Mouse (Mus musculus): Measurements from ENCODE around the gene Mpig6b. TPM values are rescaled to one million over a fixed set of nuclear protein-coding genes. Genes with fewer than 3 reads are reported as not detected.

Mpig6b gene
- polyA plus RNA-seq, 1 experiment from 2014 or later: 1.1 TPM

Other genes starting within 250 kb of the Mpig6b start
- 29.0 and 34.4 TPM in 2 replicates for gene Stk19, start 229.2 kb downstream of the Mpig6b start, polyA plus RNA-seq (2016; fragmentation: Nextera tagmentation; extraction: Ambion mirVana)
- gene Dxo, start 229.2 kb downstream of the Mpig6b start, polyA plus RNA-seq (2016; fragmentation: Nextera tagmentation; extraction: Ambion mirVana): 83.2 and 83.7 TPM in 2 replicates
- gene Skiv2l, start 216.0 kb downstream of the Mpig6b start, polyA plus RNA-seq (2016; fragmentation: Nextera tagmentation; extraction: Ambion mirVana): 58.2 and 65.1 TPM in 2 replicates
- 137 and 139 TPM in 2 replicates for gene Nelfe, start 215.8 kb downstream of the Mpig6b start, polyA plus RNA-seq (2016; fragmentation: Nextera tagmentation; extraction: Ambion mirVana)
- gene Cfb, start 203.7 kb downstream of the Mpig6b start, polyA plus RNA-seq (2016; fragmentation: Nextera tagmentation; extraction: Ambion mirVana): 1.9 TPM in 2 replicates
- gene Zbtb12, start 186.7 kb downstream of the Mpig6b start, polyA plus RNA-seq (2016; fragmentation: Nextera tagmentation; extraction: Ambion mirVana): 5.2 and 5.6 TPM in 2 replicates
- gene Gm20547, start 184.1 kb downstream of the Mpig6b start, polyA plus RNA-seq (2016; fragmentation: Nextera tagmentation; extraction: Ambion mirVana): 0.14 TPM in 1 of 2 replicates, not detected in the other
- 0.58 and 1.0 TPM in 2 replicates for gene C2, start 167.9 kb downstream of the Mpig6b start, polyA plus RNA-seq (2016; fragmentation: Nextera tagmentation; extraction: Ambion mirVana)
- 98.2 and 100 TPM in 2 replicates for gene Ehmt2, start 167.7 kb downstream of the Mpig6b start, polyA plus RNA-seq (2016; fragmentation: Nextera tagmentation; extraction: Ambion mirVana)
- gene Slc44a4, start 151.7 kb downstream of the Mpig6b start, polyA plus RNA-seq (2016; fragmentation: Nextera tagmentation; extraction: Ambion mirVana): 0.41 TPM in 1 of 2 replicates, not detected in the other
- 16.2 and 20.7 TPM in 2 replicates for gene Neu1, start 134.9 kb downstream of the Mpig6b start, polyA plus RNA-seq (2016; fragmentation: Nextera tagmentation; extraction: Ambion mirVana)
- gene Hspa1b, start 106.9 kb downstream of the Mpig6b start, polyA plus RNA-seq (2016; fragmentation: Nextera tagmentation; extraction: Ambion mirVana): 0.09 and 0.20 TPM in 2 replicates
- gene Gm20481, start 96.3 kb downstream of the Mpig6b start, polyA plus RNA-seq (2016; fragmentation: Nextera tagmentation; extraction: Ambion mirVana): 0.42 TPM in 1 of 2 replicates, not detected in the other
- 0.90 and 1.7 TPM in 2 replicates for gene Hspa1a, start 94.0 kb downstream of the Mpig6b start, polyA plus RNA-seq (2016; fragmentation: Nextera tagmentation; extraction: Ambion mirVana)
- 0.76 and 0.78 TPM in 2 replicates for gene Hspa1l, start 93.5 kb downstream of the Mpig6b start, polyA plus RNA-seq (2016; fragmentation: Nextera tagmentation; extraction: Ambion mirVana)
- 278 and 314 TPM in 2 replicates for gene Lsm2, start 84.3 kb downstream of the Mpig6b start, polyA plus RNA-seq (2016; fragmentation: Nextera tagmentation; extraction: Ambion mirVana)
- gene Vars, start 65.2 kb downstream of the Mpig6b start, polyA plus RNA-seq (2016; fragmentation: Nextera tagmentation; extraction: Ambion mirVana): 176 and 199 TPM in 2 replicates
- gene Vwa7, start 49.6 kb downstream of the Mpig6b start, polyA plus RNA-seq (2016; fragmentation: Nextera tagmentation; extraction: Ambion mirVana): 0.10 and 0.24 TPM in 2 replicates
- gene Sapcd1, start 38.2 kb downstream of the Mpig6b start, polyA plus RNA-seq (2016; fragmentation: Nextera tagmentation; extraction: Ambion mirVana): 5.2 and 5.6 TPM in 2 replicates
- gene Msh5, start 19.4 kb downstream of the Mpig6b start, polyA plus RNA-seq (2016; fragmentation: Nextera tagmentation; extraction: Ambion mirVana): 3.9 and 6.4 TPM in 2 replicates
- 232 and 239 TPM in 2 replicates for gene Clic1, start 16.2 kb downstream of the Mpig6b start, polyA plus RNA-seq (2016; fragmentation: Nextera tagmentation; extraction: Ambion mirVana)
- 536 and 664 TPM in 2 replicates for gene Ddah2, start 7.1 kb downstream of the Mpig6b start, polyA plus RNA-seq (2016; fragmentation: Nextera tagmentation; extraction: Ambion mirVana)
- 0.20 and 0.27 TPM in 2 replicates for gene Ly6g6c, start 796 bp downstream of the Mpig6b start, polyA plus RNA-seq (2016; fragmentation: Nextera tagmentation; extraction: Ambion mirVana)
- gene Ly6g6e, start 10.7 kb upstream of the Mpig6b start, polyA plus RNA-seq (2016; fragmentation: Nextera tagmentation; extraction: Ambion mirVana): 0.76 and 0.97 TPM in 2 replicates
- 2.1 and 2.4 TPM in 2 replicates for gene Ly6g6d, start 11.9 kb upstream of the Mpig6b start, polyA plus RNA-seq (2016; fragmentation: Nextera tagmentation; extraction: Ambion mirVana)
- 0.67 and 0.80 TPM in 2 replicates for gene Ly6g6f, start 19.4 kb upstream of the Mpig6b start, polyA plus RNA-seq (2016; fragmentation: Nextera tagmentation; extraction: Ambion mirVana)
- gene Abhd16a, start 23.1 kb upstream of the Mpig6b start, polyA plus RNA-seq (2016; fragmentation: Nextera tagmentation; extraction: Ambion mirVana): 58.2 and 67.1 TPM in 2 replicates
- not detected in 2 replicates for gene Ly6g5c, start 42.1 kb upstream of the Mpig6b start, polyA plus RNA-seq (2016; fragmentation: Nextera tagmentation; extraction: Ambion mirVana)
- gene Ly6g5b, start 49.2 kb upstream of the Mpig6b start, polyA plus RNA-seq (2016; fragmentation: Nextera tagmentation; extraction: Ambion mirVana): 0.90 and 1.7 TPM in 2 replicates
- gene Gpank1, start 55.3 kb upstream of the Mpig6b start, polyA plus RNA-seq (2016; fragmentation: Nextera tagmentation; extraction: Ambion mirVana): 33.1 and 33.5 TPM in 2 replicates
- 303 and 328 TPM in 2 replicates for gene Csnk2b, start 55.9 kb upstream of the Mpig6b start, polyA plus RNA-seq (2016; fragmentation: Nextera tagmentation; extraction: Ambion mirVana)
- gene D17H6S53E, start 60.2 kb upstream of the Mpig6b start, polyA plus RNA-seq (2016; fragmentation: Nextera tagmentation; extraction: Ambion mirVana): 10.0 and 10.2 TPM in 2 replicates
- gene Apom, start 65.9 kb upstream of the Mpig6b start, polyA plus RNA-seq (2016; fragmentation: Nextera tagmentation; extraction: Ambion mirVana): 0.16 and 0.49 TPM in 2 replicates
- 70.3 and 77.6 TPM in 2 replicates for gene Bag6, start 69.0 kb upstream of the Mpig6b start, polyA plus RNA-seq (2016; fragmentation: Nextera tagmentation; extraction: Ambion mirVana)
- 193 and 221 TPM in 2 replicates for gene Prrc2a, start 98.7 kb upstream of the Mpig6b start, polyA plus RNA-seq (2016; fragmentation: Nextera tagmentation; extraction: Ambion mirVana)
- gene Aif1, start 109.9 kb upstream of the Mpig6b start, polyA plus RNA-seq (2016; fragmentation: Nextera tagmentation; extraction: Ambion mirVana): 4.2 and 6.5 TPM in 2 replicates
- 4.8 and 11.9 TPM in 2 replicates for gene Lst1, start 122.3 kb upstream of the Mpig6b start, polyA plus RNA-seq (2016; fragmentation: Nextera tagmentation; extraction: Ambion mirVana)
- 0.17 and 0.19 TPM in 2 replicates for gene Ltb, start 128.3 kb upstream of the Mpig6b start, polyA plus RNA-seq (2016; fragmentation: Nextera tagmentation; extraction: Ambion mirVana)
- not detected in 2 replicates for gene Tnf, start 135.8 kb upstream of the Mpig6b start, polyA plus RNA-seq (2016; fragmentation: Nextera tagmentation; extraction: Ambion mirVana)
- gene Lta, start 139.2 kb upstream of the Mpig6b start, polyA plus RNA-seq (2016; fragmentation: Nextera tagmentation; extraction: Ambion mirVana): not detected in 2 replicates
- gene Gm16181, start 154.7 kb upstream of the Mpig6b start, polyA plus RNA-seq (2016; fragmentation: Nextera tagmentation; extraction: Ambion mirVana): 0.42 and 0.46 TPM in 2 replicates
- gene Atp6v1g2, start 167.5 kb upstream of the Mpig6b start, polyA plus RNA-seq (2016; fragmentation: Nextera tagmentation; extraction: Ambion mirVana): 7.6 and 12.9 TPM in 2 replicates
- gene Nfkbil1, start 169.6 kb upstream of the Mpig6b start, polyA plus RNA-seq (2016; fragmentation: Nextera tagmentation; extraction: Ambion mirVana): 10.2 and 11.6 TPM in 2 replicates
- gene Ddx39b, start 175.6 kb upstream of the Mpig6b start, polyA plus RNA-seq (2016; fragmentation: Nextera tagmentation; extraction: Ambion mirVana): 661 and 692 TPM in 2 replicates
- gene H2-D1, start 196.5 kb upstream of the Mpig6b start, polyA plus RNA-seq (2016; fragmentation: Nextera tagmentation; extraction: Ambion mirVana): 54.3 and 60.1 TPM in 2 replicates